Mouse (Mus musculus): Measurements from ENCODE around the gene Zfp664. TPM values are rescaled to one million over a fixed set of nuclear protein-coding genes. Genes with fewer than 3 reads are reported as not detected.
A peak's percentile ranks its signal among the peaks of the same experiment; 100 is the strongest.

Zfp664 gene
- total RNA-seq, 2 experiments from 2014 or later: 17.0 to 21.8 TPM

- TF ChIP-seq CTCF (IDR thresholded peaks at IDR 0.05): no peak
- no peak for DNase-seq
- no peak overlapping the region for H3K27ac ChIP-seq
- intact Hi-C loops (cut with DNase I): no loop called here
- H3K4me3 ChIP-seq: no peak overlapping the region
Measured at GRCm38 (mm10) chr5:124879251-124879650, 16.8 kb downstream of the Zfp664 start.

DNA sequence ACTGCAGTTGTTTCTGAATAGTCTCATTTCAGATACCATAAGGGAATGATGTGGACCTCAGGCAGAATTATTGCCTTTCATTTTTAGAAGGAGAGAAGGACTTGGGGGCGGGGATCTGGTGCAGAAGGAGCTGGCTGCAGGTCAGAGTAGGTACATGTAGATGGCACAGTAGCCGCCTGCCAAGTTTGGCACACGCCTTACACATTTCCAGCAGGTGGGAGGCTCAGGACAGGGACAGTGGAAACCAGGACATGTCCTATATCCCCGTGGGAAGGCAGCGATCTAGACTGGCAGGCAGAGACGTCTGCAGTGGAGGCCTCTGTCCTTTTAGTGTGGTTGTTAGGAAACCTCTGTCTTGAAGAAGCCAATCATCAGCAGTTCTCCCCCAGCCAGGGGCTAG is 17.3 kb downstream of the Zfp664 start:
- Histone ChIP-seq H3K27ac (no peak overlapping the region), H3K4me3 (no peak overlapping the region)
- TF ChIP-seq CTCF (IDR thresholded peaks at IDR 0.05): no peak
- intact Hi-C loops (cut with DNase I): no loop called here
- DNase-seq: no peak

DNA sequence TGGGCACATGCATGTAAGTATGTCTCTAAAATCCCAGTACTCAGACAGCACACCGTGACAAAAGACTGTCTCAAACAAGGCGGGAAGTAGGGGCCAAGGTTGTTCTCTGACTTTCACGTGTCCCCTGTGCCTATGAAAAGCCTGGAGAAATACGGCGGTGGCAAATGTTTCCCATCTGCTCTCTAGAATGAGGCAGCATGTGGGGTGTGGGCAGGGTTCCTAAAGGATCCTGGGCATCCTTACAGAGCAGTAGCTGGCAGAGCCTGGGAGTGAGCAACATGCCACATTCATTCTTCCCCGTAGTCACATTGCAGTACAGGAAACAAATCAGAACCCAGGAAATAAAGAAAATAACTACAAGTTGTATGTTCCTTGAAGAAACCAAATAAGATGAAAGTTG is 21.4 kb downstream of the Zfp664 start:
- intact Hi-C loops (cut with DNase I): no loop called here
- TF ChIP-seq CTCF (IDR thresholded peaks at IDR 0.05): no peak
- Histone ChIP-seq H3K4me3 (no peak overlapping the region), H3K27ac (no peak overlapping the region)
- no peak for DNase-seq

DNA sequence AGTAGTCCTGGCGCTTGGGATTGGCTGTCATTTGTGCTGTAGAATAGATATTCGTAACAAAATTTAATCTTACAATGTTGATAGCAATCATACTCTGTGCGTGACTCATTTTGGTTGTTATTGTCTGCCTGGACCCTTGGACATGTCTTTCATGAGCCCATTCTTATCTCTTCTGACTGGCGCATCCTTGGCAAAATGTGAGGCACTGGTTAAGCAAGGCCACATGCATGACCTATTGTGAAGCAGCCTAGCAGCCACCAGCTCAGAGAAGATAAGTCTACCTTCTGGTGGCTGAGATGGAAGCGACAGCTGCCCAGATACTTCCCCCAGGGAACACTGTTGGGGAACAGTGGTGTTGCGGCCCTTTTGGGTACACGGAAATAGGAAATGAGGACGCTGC is 26.2 kb downstream of the Zfp664 start:
- intact Hi-C loops (cut with DNase I): no loop called here
- no peak for TF ChIP-seq CTCF (IDR thresholded peaks at IDR 0.05)
- H3K27ac ChIP-seq: no peak overlapping the region
- DNase-seq: no peak
- no peak overlapping the region for H3K4me3 ChIP-seq

GRCm38 (mm10) chr5:124891921-124892370 is 29.5 kb downstream of the Zfp664 start:
- H3K4me3 ChIP-seq: no peak overlapping the region
- TF ChIP-seq CTCF (IDR thresholded peaks at IDR 0.05): no peak
- intact Hi-C loops (cut with DNase I): no loop called here
- peak; percentile 90 for DNase-seq
- peak overlapping the region; percentile 84 for H3K27ac ChIP-seq

GRCm38 (mm10) chr5:124896135-124896534 is 33.6 kb downstream of the Zfp664 start:
- intact Hi-C loops (cut with DNase I): no loop called here
- Histone ChIP-seq H3K4me3 (no peak overlapping the region), H3K27ac (no peak overlapping the region)
- DNase-seq: no peak
- no peak for TF ChIP-seq CTCF (IDR thresholded peaks at IDR 0.05)

DNA sequence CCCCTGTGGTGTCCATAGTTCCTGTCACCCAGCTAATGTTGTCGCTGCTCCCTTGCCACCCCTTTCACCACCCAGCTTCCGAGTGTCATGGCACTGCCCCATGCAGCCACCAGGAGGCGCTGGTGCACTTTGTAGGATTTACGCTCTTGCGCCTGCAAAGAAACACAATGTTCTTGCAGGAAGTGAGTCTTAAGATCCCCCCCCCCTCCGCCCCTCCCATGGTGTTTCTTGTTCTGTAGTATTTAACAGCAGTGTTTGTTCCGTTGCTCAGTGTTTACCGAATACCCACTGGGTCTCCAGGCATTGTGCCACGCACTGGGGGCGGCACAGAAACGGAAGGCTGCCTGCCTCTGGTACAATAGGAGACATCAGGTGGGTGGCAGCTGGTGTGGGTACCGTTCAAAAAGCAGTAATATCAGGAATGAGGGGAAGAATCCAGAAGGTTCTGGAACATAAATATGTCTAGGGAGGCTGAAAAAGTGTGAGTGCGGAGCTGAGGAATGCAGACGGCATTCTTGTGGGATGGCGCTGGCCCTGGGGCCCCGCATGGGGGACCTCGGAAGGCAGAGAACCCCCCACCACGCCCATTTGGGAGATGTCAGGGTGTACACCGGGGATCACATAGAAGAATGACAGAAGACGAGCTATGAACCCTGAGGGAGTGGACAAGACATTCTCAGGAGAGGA is 37.6 kb downstream of the Zfp664 start:
- intact Hi-C loops (cut with DNase I): loop anchor here (1.0 to 5.0 kb wide), 3 partner anchors 282 to 468 kb away; no protein-coding TSS in a partner anchor
- TF ChIP-seq CTCF (IDR thresholded peaks at IDR 0.05): no peak; the same call in 1 of the 2 replicates
- Histone ChIP-seq H3K4me3 (peak overlapping the region; percentile 55), H3K27ac (peak overlapping the region; percentile 70)
- peak; percentile 86 for DNase-seq

DNA sequence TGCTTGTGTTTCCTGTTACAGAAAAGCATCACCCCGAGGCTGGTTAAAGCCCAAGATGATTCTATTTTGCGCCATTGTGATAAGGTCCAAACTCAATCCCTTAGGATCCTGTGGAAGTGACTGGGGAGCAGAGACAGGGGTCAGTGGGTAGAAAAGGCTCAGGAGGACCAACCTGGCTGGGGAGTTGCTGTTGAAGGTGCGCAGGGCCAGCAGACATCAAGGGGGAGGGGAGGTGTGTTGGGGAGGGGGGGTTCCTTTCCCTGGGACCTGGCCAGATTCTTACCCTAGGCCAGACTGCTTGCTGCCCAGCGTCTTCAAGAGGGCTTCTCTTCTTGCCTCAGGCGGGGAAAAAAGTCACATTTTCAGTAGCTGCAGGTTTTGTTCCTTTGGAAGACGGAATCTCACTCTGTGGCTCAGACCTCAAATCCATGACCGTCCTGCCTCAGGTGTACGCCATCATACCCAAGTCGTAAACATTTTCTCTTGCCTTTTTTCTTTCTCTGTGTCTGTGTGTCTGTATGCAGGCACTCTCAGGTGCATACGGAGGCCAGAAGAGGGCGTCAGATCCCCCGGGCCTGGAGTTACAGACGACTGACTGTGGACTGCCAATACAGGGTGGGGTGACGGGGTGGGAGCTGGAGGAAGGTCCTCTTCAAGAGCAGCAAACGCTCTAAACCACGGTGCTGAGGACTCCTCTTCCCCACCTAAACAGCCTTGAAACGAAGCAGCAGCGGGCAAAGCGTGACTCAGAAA is 38.4 kb downstream of the Zfp664 start:
- H3K4me3 ChIP-seq: no peak overlapping the region
- intact Hi-C loops (cut with DNase I): loop anchor here (1.0 to 5.0 kb wide), 3 partner anchors 281 to 467 kb away; no protein-coding TSS in a partner anchor
- no peak for DNase-seq

GRCm38 (mm10) chr5:124901675-124902074 is 39.2 kb downstream of the Zfp664 start:
- peak; percentile 64 for DNase-seq
- H3K4me3 ChIP-seq: no peak overlapping the region
- no peak for TF ChIP-seq CTCF (IDR thresholded peaks at IDR 0.05)
- intact Hi-C loops (cut with DNase I): loop anchor here (5.0 kb wide), 1 partner anchor 281 kb away; no protein-coding TSS in a partner anchor
- no peak overlapping the region for H3K27ac ChIP-seq

More for the DNA sequence above, 38.4 kb downstream of the Zfp664 start:
- H3K27ac ChIP-seq: no peak overlapping the region; the same call in 1 of the 2 replicates
- no peak for TF ChIP-seq CTCF (IDR thresholded peaks at IDR 0.05)

DNA sequence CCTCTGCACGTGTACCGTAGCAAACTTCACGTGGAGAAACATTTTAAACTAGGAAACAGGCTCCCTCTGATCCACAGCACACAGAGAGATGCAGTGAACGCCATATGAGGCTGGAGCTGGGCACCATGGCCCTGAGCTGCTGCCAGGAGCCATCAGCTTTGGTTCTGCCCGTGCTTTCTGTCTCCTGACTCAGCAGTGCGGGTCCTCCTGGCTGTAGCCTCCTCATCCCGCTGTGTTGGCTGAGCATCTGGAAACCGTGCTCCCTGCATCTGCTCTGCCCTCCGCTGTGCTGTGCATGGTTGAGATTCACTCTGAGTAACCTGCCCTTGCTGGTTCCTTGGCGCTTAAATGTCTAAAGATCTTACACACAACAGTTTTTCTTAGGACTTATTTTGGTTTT is 39.7 kb downstream of the Zfp664 start:
- no peak for TF ChIP-seq CTCF (IDR thresholded peaks at IDR 0.05)
- Histone ChIP-seq H3K4me3 (no peak overlapping the region), H3K27ac (peak overlapping the region; percentile 31; the same call in 1 of the 2 replicates)
- intact Hi-C loops (cut with DNase I): loop anchor here (5.0 kb wide), 1 partner anchor 280 kb away; no protein-coding TSS in a partner anchor
- no peak for DNase-seq

DNA sequence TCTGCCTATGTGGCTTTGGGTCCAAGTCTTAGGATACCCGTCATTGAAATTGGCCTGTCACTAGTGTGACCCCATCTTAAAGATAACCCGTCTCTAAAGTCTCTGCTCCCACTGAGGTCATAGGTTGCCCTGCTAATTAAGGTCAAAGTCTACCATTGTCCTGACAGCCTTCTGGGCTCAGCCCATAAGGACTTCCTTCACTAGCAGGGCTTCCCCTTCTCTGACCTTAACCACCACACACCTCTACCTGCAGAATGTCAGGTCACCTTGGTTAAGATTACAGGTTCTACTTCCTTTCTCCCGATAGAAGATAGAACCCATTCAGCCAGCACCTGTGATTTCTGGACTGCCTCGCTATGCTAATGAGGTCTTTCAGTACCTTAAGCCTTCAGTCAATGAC is 41.4 kb downstream of the Zfp664 start:
- no peak overlapping the region for H3K27ac ChIP-seq
- DNase-seq: no peak
- H3K4me3 ChIP-seq: no peak overlapping the region
- no peak for TF ChIP-seq CTCF (IDR thresholded peaks at IDR 0.05)
- intact Hi-C loops (cut with DNase I): loop anchor here (5.0 kb wide), 1 partner anchor 278 kb away; no protein-coding TSS in a partner anchor

GRCm38 (mm10) chr5:124906890-124907289 is 44.4 kb downstream of the Zfp664 start:
- no peak overlapping the region for H3K4me3 ChIP-seq
- H3K27ac ChIP-seq: no peak overlapping the region
- no peak for DNase-seq
- intact Hi-C loops (cut with DNase I): loop anchor here (5.0 kb wide), 1 partner anchor 200 kb away; no protein-coding TSS in a partner anchor
- no peak for TF ChIP-seq CTCF (IDR thresholded peaks at IDR 0.05)

GRCm38 (mm10) chr5:124908860-124909259 is 46.4 kb downstream of the Zfp664 start:
- H3K4me3 ChIP-seq: no peak overlapping the region
- TF ChIP-seq CTCF (IDR thresholded peaks at IDR 0.05): peak; percentile 99; the same call in 1 of the 2 replicates
- DNase-seq: peak; percentile 85
- intact Hi-C loops (cut with DNase I): loop anchor here (2.0 to 5.0 kb wide), 3 partner anchors 106 to 360 kb away; no protein-coding TSS in a partner anchor
- no peak overlapping the region for H3K27ac ChIP-seq

All from gastrocnemius, adult 2 months (tissue).